Mouse (Mus musculus) hindbrain, embryonic 16.5 days (tissue): ENCODE data around the gene Cadm2. TPM values are rescaled to one million over a fixed set of nuclear protein-coding genes. Genes with fewer than 3 reads are reported as not detected.

Experiments used
- ATAC-seq: fragments of 200-750 bp; cut with Nextera tagmentation; 2 replicates; pipeline ENCODE4 v1.8.0; 2017; ENCODE audit warnings: moderate TSS enrichment, moderate library complexity
- H3K27ac ChIP-seq: fragments of 300-500 bp; sonication (generic); 2 replicates; pipeline ENCODE4 v1.5.1; 2014; ENCODE audit warnings: low read depth, mild to moderate bottlenecking, control low read depth, low read length, moderate library complexity
- H3K27me3 ChIP-seq: fragments of 300-500 bp; sonication (generic); replicated peaks from 2 replicates; pipeline ENCODE4 v1.6.1; 2014; ENCODE audit warnings: low read length; ENCODE audit not compliant: control insufficient read depth, insufficient read depth
- H3K36me3 ChIP-seq: fragments of 300-500 bp; sonication (generic); 2 replicates; pipeline ENCODE4 v1.6.1; 2014; ENCODE audit warnings: mild to moderate bottlenecking, low read length, moderate library complexity, mixed read lengths; ENCODE audit not compliant: control insufficient read depth, insufficient read depth
- H3K4me1 ChIP-seq: fragments of 300-500 bp; sonication (generic); 2 replicates; pipeline ENCODE4 v1.6.1; 2014; ENCODE audit warnings: low read depth, low read length; ENCODE audit not compliant: control insufficient read depth, insufficient read depth
- H3K4me2 ChIP-seq: fragments of 300-500 bp; sonication (generic); 2 replicates; pipeline ENCODE4 v1.6.1; 2014; ENCODE audit warnings: mild to moderate bottlenecking, low read length, control low read depth, moderate library complexity
- H3K4me3 ChIP-seq: fragments of 300-500 bp; sonication (generic); 2 replicates; pipeline ENCODE4 v1.5.1; 2014; ENCODE audit warnings: mild to moderate bottlenecking, low read length, control low read depth, moderate library complexity
- H3K9ac ChIP-seq: fragments of 300-500 bp; sonication (generic); 2 replicates; pipeline ENCODE4 v1.6.1; 2014; ENCODE audit warnings: low read depth, mild to moderate bottlenecking, control low read depth, low read length, moderate library complexity
- H3K9me3 ChIP-seq: fragments of 300-500 bp; sonication (generic); 2 replicates; pipeline ENCODE4 v1.6.1; 2014; ENCODE audit warnings: mild to moderate bottlenecking, low read length, moderate library complexity; ENCODE audit not compliant: control insufficient read depth
- WGBS: fragments of 180-500 bp; shearing (Covaris S2); extraction: QIAGEN DNeasy Blood & Tissue Kit; methylation state at CpG from one replicate; pipeline ENCODE4 v1.1.7; 2014; 5-methylcytosine and 5-hydroxymethylcytosine counted together
- polyA plus RNA-seq: library from polyadenylated mRNA; unstranded; fragments of >200 nt; fragmentation: Nextera tagmentation; extraction: Ambion mirVana; gene quantifications from 2 replicates; pipeline ENCODE4 v1.2.1, GENCODE M21; 2015

Gene Cadm2
- polyA plus RNA-seq, 1 experiment from 2014 or later: 33.6 TPM

DNA sequence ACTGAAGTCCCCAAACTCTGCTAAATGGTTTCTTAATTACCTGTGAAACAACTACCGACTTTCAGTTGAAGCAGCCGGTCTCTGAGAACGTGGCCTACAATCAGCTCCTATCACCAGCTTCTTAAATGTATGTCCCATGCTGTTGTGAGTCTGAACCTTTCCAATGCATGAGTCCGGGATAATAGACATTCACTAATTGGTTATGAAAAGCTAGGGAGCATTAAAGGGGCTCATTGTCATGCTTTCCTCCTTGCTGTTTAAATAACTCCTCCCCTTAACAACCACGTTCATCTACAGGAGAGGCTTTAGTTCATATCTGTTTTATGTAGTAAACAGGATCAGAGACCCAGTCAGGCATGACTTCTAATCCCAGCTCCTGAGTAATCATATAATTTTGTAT is 1008.1 kb downstream of the Cadm2 start:
- no peaks in the 10 kb centered on the region for H3K27me3 ChIP-seq
- no peak overlapping the region for H3K9ac ChIP-seq
- H3K4me2 ChIP-seq: no peak overlapping the region
- no peaks in the 10 kb centered on the region for H3K4me1 ChIP-seq
- no peak overlapping the region for H3K27ac ChIP-seq
- H3K4me3 ChIP-seq: no peak overlapping the region
- WGBS: 46% methylated on average over 5 of the region's 5 CpGs
- no peaks in the 10 kb centered on the region for H3K9me3 ChIP-seq
- H3K36me3 ChIP-seq: no peaks in the 10 kb centered on the region
- ATAC-seq: no peak
